Mouse (Mus musculus): Measurements from ENCODE around the gene Hapln3. TPM values are rescaled to one million over a fixed set of nuclear protein-coding genes. Genes with fewer than 3 reads are reported as not detected.

Hapln3 gene
- 1.1 TPM for polyA plus RNA-seq (2014; fragmentation: Illumina TruSeq; extraction: RNeasy Lipid Tissue Mini Kit (QIAGEN cat#74804); ENCODE audit: low read depth, low replicate concordance)

DNA sequence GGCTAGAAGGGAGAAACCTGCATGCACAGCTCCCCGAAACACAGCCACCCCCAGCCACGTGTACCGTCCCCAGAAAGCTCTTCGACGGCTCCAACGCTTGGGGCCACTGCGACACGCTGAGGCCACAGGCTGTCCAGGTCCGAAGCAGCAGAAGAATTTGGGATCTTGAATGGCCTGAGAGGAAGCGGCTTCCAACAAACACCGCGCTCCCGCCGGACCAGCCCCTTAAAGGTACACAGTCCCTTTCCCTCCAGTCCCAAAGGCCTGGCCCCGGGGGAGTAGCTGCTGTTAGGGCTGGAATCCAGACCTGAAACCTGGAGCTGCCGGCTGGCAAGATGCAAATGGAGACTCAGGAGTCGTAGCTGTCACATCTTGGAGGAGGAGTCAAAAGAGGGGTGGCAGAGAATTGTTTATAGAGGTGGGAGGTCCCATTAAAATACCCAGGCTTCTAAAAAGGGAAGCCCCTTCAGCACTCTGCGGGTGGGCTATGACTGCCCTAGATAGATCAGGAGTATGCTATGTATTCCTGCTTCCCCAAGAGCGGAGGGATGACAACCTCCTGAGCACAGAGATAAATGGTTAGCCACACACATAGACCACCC is at the start of gene Hapln3:
Hapln3 (minus strand) TSS at position 176 of the 602 bp plus-strand sequence.

DNA sequence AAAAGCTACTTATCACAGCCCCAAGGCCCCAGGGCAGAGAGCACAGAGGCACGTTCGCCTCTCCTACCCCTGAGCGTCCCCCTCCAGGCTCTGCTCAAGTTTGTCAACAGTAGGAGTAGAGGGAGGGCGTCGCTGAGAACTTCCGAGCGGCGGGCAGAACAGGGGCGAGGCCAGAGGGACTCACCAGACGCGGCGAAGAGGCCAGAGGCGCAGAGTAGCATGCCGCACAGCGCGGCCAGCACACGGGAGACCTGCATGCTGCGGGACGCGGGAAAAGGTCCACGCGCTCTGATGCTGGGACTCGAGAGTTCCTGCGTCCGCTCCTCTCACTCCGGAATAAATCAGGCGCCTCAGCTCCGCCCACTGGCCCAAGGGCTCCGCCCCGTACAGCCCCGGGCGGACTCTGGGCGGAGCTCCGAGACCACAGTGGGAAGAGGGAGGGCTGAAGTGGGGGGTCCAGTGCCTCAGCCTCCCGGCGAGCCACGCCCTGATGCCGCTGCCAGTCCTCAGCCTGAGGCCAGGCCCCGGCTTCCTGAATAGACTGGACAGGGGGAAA is 18.0 kb upstream of the Hapln3 start, which contains the start of gene Mfge8:
Mfge8 (minus strand) TSS at position 350 of the 556 bp plus-strand sequence.

Other genes starting within 250 kb of the Hapln3 start
- 34.2 TPM for gene Aen, start 235.2 kb downstream of the Hapln3 start, polyA plus RNA-seq (2014; fragmentation: Illumina TruSeq; extraction: RNeasy Lipid Tissue Mini Kit (QIAGEN cat#74804); ENCODE audit: low read depth, low replicate concordance)
- gene Isg20, start 217.6 kb downstream of the Hapln3 start, polyA plus RNA-seq (2014; fragmentation: Illumina TruSeq; extraction: RNeasy Lipid Tissue Mini Kit (QIAGEN cat#74804); ENCODE audit: low read depth, low replicate concordance), result 234 TPM
- 0.11 TPM for gene Acan, start 77.5 kb downstream of the Hapln3 start, polyA plus RNA-seq (2014; fragmentation: Illumina TruSeq; extraction: RNeasy Lipid Tissue Mini Kit (QIAGEN cat#74804); ENCODE audit: low read depth, low replicate concordance)
- gene Mfge8, start 18.0 kb upstream of the Hapln3 start, polyA plus RNA-seq (2014; fragmentation: Illumina TruSeq; extraction: RNeasy Lipid Tissue Mini Kit (QIAGEN cat#74804); ENCODE audit: low read depth, low replicate concordance), result 2,471 TPM
- gene Abhd2, start 142.2 kb upstream of the Hapln3 start, polyA plus RNA-seq (2014; fragmentation: Illumina TruSeq; extraction: RNeasy Lipid Tissue Mini Kit (QIAGEN cat#74804); ENCODE audit: low read depth, low replicate concordance), result 411 TPM

All from adipose tissue, adult 10 weeks (tissue).